Mouse (Mus musculus) heart, adult 11 months (tissue): Measurements from ENCODE around the gene Diras2.
A peak's percentile ranks its signal among the peaks of the same experiment; 100 is the strongest.

ENCODE experiments used
- DNase-seq: peaks from one replicate; pipeline ENCODE4 v3.0.0; 2022

Diras2 gene

DNA sequence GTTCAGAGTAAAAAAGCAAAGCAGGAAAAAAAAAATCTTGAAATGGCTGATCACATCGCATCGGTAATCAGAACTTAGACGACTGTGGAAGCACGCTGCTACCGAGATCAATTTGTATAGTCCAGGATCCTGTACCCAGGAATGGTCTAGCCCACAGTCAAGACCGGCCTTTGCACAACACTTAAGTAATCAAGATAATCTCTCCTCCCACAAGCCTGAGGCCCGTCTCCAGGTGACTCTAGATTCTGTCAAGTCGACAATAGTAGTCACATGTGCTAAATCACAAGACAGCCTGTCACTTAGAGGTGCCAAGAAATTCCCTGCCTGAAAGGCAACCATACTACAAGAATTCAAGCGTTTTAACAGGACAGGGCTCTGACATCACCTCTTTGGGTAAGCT lies at the start of gene Diras2:
Gene Diras2, minus strand, starts transcription at position 159 of the 400 bp plus-strand sequence.
- DNase-seq, result peak; percentile 58

DNA sequence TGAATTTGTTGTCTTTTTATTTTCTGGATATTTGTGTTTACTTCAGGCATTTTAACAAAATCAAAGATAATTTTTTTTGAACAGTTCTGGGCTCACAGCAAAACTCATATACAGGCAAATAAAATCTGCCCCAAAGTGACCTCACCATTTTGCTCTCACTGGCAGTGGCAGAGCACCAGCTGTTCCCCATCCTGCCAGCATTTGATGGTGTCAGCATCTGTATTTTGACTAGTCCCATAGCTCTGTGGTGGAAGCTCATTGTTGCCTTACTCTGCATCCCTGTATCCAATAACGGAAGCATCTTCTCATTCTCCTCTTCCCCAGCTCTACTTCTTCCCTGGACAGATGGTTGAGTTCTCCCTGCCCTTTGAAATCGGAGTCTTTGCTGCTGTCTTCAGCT lies 47.7 kb upstream of the Diras2 start:
- peak; percentile 93 for DNase-seq

DNA sequence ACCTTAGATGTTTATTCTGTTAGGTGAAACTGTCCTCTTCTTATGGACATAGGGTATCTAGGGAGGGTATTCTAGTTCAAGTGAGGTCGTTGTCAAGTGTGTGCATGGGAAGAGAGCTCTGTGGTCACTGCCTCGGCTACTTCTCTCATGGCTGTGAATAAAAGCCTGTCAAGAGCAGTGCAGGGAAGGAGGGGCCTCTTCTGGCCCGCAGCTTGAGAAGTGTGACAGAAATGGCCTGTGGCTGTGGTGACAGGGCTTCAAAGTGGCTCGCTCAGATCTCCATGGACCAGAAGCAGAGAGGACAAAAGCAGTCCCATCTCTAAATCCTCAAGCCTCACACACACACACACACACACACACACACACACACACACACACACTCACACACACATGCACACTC lies 46.9 kb upstream of the Diras2 start:
- peak; percentile 94 for DNase-seq

DNA sequence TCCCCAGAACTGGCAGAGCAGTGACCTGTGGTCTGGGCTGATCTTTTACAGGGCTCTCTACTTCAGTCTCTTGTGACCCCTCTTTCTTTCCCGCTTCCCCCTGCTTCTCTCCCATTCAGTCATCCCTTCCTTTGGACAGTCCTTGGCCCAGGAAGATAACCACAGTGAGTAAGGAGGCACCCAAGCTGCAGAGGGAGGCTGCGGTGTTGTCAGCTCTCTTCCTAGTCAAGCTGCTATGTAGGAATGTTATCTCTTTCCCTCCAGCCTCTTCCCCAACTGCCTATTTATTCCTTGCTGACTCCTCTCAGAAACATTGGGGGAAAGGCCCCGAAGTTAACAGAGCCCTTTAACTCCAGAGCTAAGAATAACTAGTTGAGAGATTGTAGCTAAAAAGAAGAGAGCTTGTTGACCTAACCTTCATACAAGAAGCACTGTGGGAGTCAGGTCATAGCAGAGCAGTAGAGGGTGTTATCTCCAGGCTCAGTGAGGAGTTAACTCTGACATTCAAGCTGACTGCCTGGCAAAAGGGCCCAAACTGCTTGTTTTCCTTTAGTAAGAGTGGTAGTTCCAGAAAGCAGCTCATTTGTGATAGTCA lies 46.3 kb upstream of the Diras2 start:
- no peak for DNase-seq

DNA sequence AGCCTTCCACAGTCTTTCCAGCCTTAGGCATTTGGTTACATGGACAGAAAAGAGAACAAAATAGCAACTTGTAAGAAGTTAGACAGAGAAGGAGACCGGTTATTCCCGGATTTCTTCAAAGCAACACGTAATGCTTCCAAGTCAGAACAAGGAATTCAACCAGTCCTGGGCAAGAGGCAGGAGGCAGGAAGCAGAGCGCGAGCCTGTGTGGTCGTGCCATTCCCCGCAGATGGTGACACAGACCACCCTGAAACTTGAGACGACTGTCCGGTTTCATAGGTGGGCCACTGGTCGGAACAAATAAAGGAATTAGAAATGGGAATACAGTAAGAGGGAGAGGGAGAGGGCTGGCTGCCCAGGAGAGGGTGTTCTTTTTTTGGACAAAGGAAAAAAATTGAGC lies 45.8 kb upstream of the Diras2 start:
- DNase-seq, result no peak

DNA sequence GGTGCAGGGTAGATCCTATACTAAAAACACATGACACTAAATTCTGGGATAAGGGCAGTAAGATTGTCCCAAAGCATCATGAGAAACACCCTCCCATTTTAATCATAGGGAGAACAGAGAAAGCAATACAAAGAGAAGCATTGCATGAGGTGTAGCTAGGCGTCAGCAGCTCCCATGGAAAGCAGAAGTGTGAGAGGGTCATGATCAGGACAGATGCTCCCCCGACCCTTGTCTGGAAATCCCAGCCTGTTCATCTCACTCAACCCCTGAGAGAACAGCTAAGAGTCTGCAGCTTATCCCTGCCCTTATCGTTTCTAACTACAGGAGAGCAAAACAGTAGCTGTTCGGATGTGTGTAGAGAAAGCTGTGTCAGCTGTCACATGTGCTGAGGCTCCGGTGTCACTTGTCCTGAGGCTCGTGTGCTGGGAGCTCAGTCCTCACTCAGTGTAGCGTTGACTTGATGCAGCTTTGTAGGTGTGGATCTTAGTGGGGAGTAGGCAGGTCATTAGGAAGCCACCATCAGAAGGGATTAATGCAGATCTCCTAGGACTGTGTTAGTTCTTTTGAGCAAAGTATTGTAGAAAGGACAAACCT lies 45.0 kb upstream of the Diras2 start:
- DNase-seq, result no peak

DNA sequence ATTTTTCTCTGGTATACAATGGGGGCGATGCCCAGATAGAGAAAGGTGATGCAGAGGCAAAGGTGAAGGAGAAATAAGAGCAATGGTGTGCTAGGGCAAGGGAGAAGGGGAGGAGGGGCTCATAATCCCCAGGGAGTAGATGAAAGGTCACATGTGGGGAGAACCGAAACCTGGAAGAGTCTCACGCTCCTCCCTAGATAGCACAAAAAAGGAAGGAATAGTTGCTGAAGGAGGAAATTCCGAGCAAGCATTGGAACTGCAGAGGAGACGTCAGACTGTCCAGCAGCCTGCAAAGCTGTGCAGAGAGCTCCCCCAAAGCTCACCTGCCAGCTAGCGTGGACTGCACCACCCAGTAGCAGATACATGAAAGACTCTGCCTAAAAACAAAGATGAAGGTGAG lies 44.4 kb upstream of the Diras2 start:
- peak; percentile 95 for DNase-seq

DNA sequence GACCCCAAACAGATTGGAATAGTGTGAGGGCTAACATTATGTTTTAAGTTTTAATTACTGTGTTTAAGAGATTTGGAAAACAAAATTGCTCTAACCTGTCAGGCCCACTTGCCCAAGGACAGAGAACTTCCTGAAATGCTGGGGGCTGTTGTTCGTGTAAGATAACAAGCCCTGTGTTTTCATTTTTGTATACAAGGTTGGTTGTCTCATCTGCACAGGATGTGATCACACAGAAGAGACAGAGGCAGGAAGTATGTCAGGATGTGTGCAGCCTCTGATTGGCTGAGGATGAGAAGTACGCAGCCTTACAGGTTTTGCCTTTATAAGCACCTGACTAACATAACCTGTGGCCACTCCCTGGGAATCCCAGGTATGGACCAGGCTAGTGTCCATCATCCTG lies 43.2 kb upstream of the Diras2 start:
- DNase-seq, result no peak

DNA sequence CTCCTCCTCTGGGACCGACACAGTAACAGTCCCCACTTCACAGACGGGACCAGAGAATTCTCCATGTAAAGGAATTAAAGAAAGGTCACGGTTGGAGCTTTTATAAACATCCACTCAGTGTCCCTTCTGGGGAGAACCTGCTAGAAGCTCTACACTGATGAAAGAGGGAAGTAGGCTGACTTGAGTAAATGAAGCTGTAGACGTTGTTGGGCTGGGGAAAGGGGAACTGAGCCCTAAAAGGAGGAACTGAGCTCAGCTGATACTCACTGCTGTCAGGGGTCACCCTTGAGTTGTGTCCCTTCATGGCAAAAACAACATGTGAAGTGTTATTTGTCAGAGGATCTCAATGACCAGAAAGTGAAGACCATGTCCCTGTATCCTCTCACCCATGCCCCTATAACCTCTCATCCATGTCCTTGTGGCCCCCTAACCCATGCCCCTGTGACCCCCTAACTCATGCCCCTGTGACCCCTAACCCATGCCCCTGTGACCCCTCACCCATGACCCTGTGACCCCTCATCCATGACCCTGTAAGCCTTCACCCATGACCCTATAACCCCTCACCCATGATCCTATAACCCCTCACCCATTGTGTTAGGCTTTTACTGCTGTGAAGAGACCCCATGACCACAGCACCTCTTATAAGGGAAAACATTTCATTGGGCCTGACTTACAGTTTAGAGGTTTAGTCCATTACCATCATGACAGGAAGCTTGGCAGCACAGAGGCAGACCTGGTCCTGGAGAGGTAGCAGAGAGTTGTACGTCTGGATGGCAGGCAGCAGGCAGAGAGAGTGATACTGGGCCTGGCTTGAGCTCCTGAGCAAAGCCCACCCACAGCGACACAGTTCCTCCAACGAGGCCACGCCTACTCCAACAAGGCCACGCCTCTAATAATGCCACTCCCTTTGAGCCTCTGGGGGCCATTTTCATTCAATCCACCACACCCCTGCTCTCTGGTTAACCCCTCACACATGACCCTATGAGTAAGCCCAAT lies 41.7 kb upstream of the Diras2 start:
- DNase-seq, result peak; percentile 97

DNA sequence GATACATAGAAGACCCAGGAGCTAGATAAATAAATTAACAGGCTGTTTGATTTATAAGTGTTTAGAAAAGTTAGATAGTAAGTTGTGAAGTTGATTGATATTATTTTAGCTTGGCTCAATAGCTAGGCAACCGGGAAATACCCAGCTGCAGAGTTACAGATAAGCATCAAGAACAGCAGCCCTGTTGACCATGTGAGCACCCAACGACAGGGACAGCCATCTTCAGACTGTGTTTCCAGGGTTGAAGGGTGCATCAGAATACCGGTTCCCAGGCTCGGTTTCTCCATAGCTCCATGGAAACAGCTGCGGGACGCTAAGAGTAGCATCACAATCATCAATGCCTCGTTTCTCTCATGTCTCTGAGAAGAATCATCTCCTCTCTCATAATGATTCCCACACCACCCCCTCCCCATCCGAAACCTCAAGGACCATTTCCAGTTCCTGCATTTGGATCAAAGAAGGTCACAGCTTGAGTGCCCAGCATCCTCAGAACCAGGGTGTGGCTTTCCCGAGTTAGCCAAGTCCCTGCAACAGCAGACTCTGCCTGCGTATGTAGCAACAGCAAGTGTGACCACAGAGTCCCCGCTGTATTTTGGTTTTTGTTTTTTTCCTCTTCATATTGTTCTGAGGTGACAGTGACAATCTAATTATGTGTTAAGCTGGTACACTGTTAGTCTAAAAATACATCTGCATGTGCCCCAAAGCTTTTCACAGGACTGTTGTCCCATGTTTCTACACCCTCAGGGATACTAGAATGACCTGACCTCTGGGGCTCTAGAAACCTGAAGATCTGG lies 40.7 kb upstream of the Diras2 start:
- DNase-seq, result peak; percentile 93

DNA sequence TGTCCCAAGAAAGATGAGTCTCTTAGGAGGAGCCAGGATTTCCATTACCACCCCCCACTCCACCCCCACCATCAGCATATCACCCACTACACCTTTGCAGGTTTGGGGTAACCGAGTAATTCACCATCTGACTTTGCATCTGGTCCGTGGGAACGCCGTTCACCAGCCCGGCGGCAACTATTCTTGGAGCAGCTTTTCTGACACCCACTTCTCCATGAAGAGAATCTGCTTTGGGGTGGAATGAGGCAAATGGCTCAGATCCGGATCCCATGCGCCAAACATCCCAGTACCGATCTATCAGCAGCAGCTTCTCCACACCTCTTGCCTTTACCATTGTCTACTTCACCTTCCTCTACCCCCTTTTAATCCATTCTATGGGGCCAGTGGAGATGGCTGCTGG lies 39.2 kb upstream of the Diras2 start:
- DNase-seq, result peak; percentile 63

DNA sequence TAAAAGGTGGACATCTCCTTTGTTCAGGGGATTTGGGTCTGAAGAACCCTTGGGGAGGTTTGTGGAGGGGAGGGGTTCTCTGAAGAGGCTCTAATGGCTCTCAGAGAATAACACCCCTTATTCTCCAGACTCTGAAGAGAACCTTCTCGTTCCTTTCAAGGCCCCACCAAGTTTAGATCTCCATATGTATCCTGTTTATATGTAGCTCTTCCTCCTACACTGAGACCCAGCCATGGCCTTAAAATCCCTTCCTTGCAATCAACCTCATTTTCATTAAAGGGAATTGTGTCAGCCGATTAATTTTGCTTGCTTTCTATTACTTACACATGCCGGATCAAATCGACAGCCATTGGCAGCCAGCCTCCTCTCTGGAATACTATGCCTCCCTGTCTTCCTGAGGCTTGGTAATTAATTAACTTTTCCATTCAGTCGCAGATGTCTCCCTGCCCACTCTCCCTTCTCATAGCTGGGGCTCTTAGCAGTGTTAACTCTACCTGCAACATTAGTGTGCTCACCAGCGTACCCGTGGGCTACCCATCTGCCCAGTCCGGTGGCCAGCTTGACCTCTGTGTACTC lies 38.2 kb upstream of the Diras2 start:
- DNase-seq, result peak; percentile 55

DNA sequence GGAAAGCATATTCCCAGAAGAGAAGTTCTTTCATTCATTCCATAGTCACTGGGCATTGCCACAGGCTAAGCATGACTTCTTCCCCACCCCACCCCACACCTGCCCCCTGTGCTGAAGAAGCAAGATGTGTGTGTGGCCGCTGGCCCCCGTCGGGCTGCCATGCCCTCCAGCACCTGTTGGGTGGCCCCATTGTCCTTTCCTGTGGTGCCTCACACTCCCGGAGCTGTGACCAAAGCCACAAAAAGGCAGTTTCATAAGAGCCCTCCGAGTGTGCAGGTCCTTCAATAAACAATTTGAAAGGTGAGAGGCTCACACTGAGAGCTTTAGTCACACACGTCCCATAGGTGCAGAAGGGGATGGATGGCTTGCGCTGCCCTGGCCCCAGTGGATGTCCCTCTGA lies 35.7 kb upstream of the Diras2 start:
- peak; percentile 86 for DNase-seq

DNA sequence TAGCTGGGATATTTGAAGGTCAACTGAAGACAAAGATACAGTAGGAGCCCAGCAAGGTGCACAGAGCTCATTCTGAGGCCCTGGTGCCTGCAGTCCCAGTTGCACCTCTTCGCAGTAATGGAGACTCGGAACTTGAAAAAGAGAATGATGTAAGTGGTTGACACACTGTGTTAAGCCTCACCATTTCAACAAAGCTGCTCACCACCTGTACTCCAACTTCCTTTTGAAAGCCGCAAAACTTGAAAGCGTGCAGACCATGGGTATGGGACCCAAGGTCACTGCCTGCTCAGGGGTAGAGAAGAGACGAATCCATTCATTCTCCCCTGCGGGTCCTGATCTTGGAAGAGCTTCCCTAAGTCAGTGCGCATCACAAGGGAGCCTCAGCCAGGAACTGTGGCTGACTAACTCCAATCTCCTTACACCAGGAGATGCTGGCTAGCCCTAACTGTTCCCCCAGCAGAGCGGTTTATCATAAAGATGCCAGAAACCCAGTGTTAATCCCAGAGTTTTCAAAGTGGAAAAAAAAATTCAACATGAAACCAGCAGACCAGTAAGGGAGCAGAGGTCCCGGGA lies 35.2 kb upstream of the Diras2 start:
- peak; percentile 62 for DNase-seq

DNA sequence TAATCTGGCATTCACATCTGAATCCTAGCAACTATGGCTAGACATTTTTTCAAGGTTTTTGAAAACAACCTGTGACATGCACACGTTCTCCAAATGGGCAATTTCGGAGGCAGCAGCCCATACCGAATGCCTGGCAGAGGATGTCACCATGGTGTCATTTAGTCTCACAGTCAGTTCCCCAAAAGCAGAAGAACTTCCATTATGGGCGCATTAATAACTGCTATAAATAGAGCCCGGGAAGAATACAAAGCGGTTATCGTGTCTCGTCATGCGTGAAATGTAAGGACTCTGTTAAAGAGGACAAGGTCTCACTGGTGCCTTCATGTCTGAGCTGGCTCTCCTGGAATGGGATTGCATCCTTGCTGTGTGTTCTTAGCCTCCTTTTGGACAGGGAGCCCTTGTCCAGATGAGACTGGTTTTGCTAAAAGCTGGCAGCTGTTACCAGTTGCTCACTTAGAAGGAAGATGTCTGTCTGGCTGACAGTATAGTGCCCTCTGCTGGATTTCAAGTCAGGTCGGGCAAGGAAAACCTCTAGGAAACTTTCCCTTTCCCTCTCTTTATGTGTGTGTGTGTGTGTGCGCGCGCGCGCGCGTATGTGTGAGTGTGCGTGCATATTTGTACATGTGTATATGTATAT lies 34.1 kb upstream of the Diras2 start:
- peak; percentile 89 for DNase-seq

DNA sequence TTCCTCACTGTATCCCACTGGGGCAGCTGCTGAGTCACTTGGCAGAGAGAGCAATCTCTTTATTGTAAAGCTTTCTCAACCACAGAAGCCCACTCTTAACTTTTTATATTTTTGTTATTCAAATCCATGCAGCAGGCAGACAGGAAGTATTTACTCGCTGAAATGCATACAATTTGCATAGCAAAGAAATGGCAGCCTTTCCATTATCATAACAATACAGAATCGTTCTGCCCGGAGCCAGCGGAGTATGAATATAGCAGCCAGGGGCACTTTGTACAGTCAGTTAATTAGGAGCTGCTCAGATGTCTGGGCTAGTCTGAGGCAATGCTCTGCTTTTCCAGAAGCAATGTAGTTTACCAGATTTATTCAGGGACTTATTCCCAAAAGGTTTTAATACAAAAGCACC lies 31.1 kb upstream of the Diras2 start:
- DNase-seq, result peak; percentile 67

DNA sequence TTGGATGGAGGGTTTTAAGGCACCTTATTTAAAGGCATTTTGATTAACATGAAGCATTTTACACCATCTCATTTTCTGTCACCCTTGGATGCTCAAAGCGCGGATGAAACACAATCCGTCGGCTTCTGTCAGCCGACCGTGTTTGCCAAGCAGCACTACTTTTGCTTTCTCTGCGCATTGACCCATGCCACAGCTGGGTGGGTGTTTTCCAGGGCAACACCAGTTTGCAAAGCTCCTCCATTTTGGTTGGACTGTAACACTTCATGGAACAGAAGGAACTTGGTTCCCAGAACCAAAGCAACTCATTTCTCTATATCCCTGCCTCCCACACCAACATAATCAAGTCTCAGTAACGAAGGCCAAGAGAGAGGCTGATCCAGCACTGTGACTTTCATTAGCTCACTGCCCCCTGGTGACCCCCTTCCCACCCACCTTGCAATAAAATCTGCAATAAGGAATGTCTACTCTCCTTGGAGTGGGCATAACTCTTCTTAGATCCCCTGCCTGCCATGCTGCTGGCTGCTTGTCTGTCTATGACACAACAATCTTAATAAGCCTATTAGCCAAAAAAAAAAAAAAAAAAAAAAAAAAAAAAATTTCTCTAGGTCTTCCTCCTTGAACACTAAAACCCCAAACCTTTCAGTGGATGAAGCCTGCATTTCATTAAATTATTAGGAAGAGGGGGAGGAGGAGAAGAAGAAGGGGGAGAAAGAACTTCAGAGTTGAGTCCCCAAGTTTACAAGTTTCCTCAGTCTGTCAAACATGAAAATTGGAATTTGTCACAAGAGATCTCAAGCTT lies 30.5 kb upstream of the Diras2 start:
- DNase-seq, result peak; percentile 45

DNA sequence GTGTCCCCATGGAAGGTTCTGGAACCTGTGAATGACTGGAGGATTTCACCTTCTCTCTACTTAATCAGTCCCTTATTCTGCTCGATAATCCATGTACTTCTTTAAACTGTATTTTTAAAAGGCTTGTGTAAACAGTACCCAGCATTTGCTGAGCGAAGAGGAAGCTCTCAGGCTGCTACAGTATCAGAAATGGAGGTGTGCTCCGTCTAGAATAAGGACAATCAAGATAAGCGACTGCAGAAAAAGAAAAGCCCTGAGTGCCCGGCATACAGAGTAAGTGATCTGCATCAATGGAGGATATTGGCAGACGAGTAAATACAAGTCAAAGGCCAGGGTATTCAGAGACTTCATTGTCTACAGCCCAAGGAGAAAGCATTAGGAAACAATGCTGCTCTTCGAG lies 26.3 kb upstream of the Diras2 start:
- DNase-seq, result peak; percentile 4

DNA sequence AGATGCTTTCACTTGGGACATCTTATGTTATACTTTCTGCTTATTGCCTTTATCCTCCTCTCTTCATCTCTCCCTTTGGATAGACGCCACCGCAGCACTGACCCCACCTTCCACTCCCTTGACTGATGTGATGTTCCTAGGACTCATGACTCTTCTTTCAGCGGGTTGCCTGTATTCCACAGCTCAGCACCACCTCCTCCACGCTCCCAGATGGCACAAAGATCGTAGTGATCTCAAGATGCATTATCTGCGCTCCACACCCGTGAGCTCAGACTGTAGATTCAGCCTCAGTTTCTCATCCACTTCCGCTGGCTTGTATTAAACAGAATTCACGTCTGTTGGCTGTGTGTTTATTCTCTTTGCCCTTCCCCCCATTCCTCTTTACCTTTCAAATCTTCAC lies 23.6 kb upstream of the Diras2 start:
- peak; percentile 30 for DNase-seq

DNA sequence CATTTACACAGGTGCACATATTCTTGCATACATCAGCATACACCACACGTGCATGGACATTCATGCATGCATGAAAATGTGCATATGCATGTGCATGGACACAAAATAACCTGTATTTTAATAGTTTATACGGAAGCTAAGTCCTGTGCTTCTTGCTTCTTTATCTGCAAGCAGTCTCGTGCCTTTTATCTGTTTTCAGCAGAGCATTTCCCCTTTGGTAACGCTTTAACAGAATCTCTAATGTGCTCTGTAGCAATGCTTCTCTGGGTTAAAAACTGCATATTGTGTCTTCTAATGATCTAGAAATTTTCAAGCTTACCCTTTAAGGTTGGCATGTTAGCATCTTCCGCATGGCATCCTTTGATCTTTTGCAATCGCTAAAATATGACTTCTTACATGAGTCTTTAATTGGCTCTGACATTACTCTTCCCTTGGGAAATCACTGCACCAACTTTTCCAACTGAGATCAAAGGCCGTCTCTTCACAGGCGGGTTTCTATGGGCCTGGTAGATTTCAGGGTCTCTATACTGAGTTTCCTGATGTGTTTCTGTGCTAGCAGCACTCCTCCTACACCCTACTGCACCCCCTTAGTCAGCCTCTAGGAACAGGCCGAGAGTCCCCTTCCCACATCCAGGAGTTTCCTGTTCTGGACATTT lies 21.9 kb upstream of the Diras2 start:
- DNase-seq, result peak; percentile 12
